ENCODE assay signal across 14 mouse cellular contexts in the genomic region with DNA sequence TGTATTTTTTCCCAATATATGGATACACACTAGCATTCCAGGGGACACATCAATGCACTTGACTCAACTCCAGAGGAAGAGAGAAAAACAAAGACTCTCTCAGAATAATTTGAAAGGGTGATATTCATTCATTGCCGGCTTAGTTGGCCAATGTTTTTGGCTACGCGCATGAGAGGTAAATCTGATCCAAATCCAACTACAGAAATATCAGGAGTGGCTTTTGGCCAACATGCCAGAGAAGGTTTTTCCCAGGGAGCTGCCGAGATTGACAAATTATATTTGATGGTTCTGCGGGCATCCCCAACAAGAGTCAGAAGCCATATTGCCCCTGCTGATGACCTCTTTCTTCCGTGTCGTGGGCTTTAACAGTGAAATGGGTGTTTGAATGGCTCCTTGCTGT.
"Had no signal": no experiment of that assay in that cellular context is flagged by ENCODE, and none has a peak within 500 bp of the region (broad histone marks: within the 10 kb centered on the region; RNA-seq: fewer than 3 reads in every experiment).

No protein-coding gene starts in this region.

- ATAC-seq: midbrain, embryonic 16.5 days had no signal

- H3K4me1 ChIP-seq: midbrain, embryonic 10.5 days; midbrain, embryonic 12.5 days; neural tube, embryonic 12.5 days had no signal

- H3K27ac ChIP-seq: midbrain, embryonic 10.5 days; midbrain, embryonic 12.5 days; neural tube, embryonic 12.5 days had no signal

- H3K9ac ChIP-seq: lung, embryonic 14.5 days; midbrain, embryonic 12.5 days; neural tube, embryonic 12.5 days had no signal

- DNase-seq: lung, adult 18-20 months; lung, embryonic 14.5 days; lung, postnatal 10 days; lung, postnatal 4 days; midbrain, embryonic 14.5 days; right cerebral cortex, postnatal 14 days; spleen, adult 18-20 months; thymus, adult 18-20 months; thymus, postnatal 14 days; thymus, postnatal 36 days had no signal

- H3K4me2 ChIP-seq: lung, embryonic 14.5 days; midbrain, embryonic 12.5 days; neural tube, embryonic 12.5 days had no signal

- H3K36me3 ChIP-seq: midbrain, embryonic 10.5 days; midbrain, embryonic 12.5 days; neural tube, embryonic 12.5 days had no signal

- H3K27me3 ChIP-seq: midbrain, embryonic 12.5 days; neural tube, embryonic 12.5 days had no signal

- H3K9me3 ChIP-seq: midbrain, embryonic 10.5 days; midbrain, embryonic 12.5 days; neural tube, embryonic 12.5 days had no signal

- H3K4me3 ChIP-seq: midbrain, embryonic 10.5 days; midbrain, embryonic 12.5 days; neural tube, embryonic 12.5 days had no signal
